Mouse (Mus musculus) heart, postnatal 36 days (tissue): ENCODE data around the gene Abcg5. TPM values are rescaled to one million over a fixed set of nuclear protein-coding genes. Genes with fewer than 3 reads are reported as not detected.

Experiments
- DNase-seq, 2 experiments: peaks; one replicate each; pipeline ENCODE4 v3.0.0; 2021 to 2022
- intact Hi-C: fragments of 180-260 bp; cut with DNase I; formaldehyde crosslinking; loops from one replicate; pipeline ENCODE4 v1.15.1; 2025
- total RNA-seq, 2 experiments: library from RNA; stranded (reverse); gene quantifications; 2 replicates each; pipeline ENCODE4 v1.2.3; 2021

Gene Abcg5
- total RNA-seq, 2 experiments from 2014 or later, result not detected

GRCm38 (mm10) chr17:84616526-84617074, 66.2 kb downstream of the Abcg5 start:
- DNase-seq, result no peak
- intact Hi-C loops, result no loop called here

DNA sequence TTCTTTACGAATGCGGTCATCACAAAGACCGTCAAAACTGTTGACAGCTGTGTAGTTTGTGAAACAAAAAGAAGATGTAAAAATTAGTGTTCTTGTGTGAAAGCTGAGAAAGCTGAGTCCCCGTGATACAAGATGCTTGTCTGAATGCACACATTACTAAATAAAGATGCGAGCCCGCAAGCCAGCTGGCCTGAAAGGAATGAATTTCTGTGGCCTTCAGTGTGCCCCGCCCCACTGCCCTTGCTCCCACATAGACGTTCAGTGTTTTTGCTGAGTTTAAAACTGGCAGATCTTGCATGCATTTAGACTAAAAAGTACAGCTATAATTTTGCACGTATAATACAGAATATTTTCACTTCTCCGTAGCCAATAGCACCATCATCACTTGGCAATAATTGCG, 67.0 kb downstream of the Abcg5 start:
- no peak for DNase-seq
- intact Hi-C loops, result no loop called here

- intact Hi-C loops, result no loop called here
- no peak for DNase-seq
These were observed 70.8 kb downstream of the Abcg5 start for GRCm38 (mm10) chr17:84611971-84612370.

- intact Hi-C loops, result no loop called here
- DNase-seq, result no peak
These were observed 71.3 kb downstream of the Abcg5 start for GRCm38 (mm10) chr17:84611500-84611899.

DNA sequence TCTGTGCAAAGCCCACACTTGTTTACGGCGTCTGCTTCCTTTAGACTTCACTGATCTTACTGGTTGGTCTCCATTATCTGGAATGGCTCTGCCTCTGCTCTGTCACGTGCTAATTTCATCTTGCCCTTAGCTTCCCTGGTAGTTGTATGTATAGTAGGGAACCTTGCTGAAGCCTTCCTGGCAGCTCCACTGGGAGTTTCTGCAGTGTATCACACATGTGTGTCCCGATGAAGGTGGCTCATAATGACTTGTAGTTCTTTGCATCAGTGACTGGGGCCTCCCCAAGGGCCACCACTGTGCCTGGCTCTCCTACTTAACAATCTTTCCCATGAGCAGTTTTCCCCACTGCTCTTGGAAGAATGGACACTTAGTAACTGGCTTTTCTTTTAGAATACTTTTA, 74.2 kb downstream of the Abcg5 start:
- intact Hi-C loops, result no loop called here
- no peak for DNase-seq

Other genes with a start within 250 kb of the Abcg5 start
- gene Thada, start 216.8 kb downstream of the Abcg5 start, total RNA-seq, result 1 to 10 TPM; 7.3 to 9.1 TPM
- 1 to 10 TPM; 2.9 TPM for gene Plekhh2, start 171.1 kb downstream of the Abcg5 start, total RNA-seq
- gene Dync2li1, start 56.5 kb downstream of the Abcg5 start, total RNA-seq, result 1 to 10 TPM; 2.6 to 3.9 TPM
- not detected for gene Abcg8, start 6.7 kb downstream of the Abcg5 start, total RNA-seq
- 100 to 1,000 TPM; 143 to 150 TPM for gene Lrpprc, start 107.8 kb upstream of the Abcg5 start, total RNA-seq